Mouse (Mus musculus): Measurements from ENCODE around the gene Asic4. TPM values are rescaled to one million over a fixed set of nuclear protein-coding genes. Genes with fewer than 3 reads are reported as not detected.
A peak's percentile ranks its signal among the peaks of the same experiment; 100 is the strongest.

The Asic4 gene
- polyA plus RNA-seq, 1 experiment from 2014 or later: 0.05 TPM

DNA sequence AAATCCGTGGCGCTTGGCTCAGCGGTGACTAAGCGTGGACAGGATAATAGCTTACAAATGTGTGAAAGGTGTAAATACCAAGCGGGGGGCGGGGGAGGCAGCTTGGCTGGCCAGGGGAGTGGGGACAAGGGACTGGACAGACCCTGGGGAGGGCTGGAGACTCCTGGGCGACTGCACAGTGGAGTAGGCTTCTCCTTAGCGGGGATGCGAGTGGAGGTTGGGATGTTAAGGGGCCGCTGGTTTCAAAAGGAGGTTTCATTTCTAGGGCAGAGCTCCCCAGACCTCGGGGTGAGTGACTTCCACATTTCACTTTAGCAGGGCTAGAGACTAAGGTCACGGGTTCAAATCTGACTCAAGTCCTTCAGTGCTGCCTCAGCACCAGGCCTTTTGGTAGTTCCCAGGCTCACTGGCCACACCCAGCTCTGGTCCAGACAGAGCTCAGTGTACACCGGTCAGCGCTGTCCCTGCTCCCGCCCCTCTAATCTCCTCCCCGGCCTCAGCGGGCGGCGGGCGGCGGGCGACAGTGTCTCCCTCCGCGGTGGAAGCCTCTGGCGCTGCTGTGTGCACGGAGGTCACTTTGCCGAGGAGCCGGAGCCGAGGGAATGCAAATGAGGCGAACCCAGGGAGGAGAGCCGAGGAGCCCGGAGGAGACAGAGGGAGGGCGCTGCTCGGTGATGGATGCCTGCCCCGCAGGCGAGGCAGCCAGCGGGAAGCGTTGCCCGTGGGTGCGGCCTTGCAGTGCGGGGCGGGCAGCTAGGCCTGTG lies 8.0 kb downstream of the Asic4 start:
- H3K27me3 ChIP-seq (ENCODE audit: control insufficient read depth, insufficient read depth, low read depth, low read length): peaks cover 26% of the 10 kb centered on the region
- H3K27ac ChIP-seq (ENCODE audit: low read length): no peak overlapping the region
- H3K4me2 ChIP-seq (ENCODE audit: low read depth, low read length): peak overlapping the region; percentile 57
- 4% methylated on average over 42 of the region's 42 CpGs for WGBS
- no peaks in the 10 kb centered on the region for H3K36me3 ChIP-seq (ENCODE audit: control insufficient read depth, insufficient read depth, low read length)
- H3K4me1 ChIP-seq (replicated peaks; ENCODE audit: control insufficient read depth, insufficient read depth, low read length): peaks cover 13% of the 10 kb centered on the region
- H3K9ac ChIP-seq (ENCODE audit: low read length): peak overlapping the region; percentile 20
- H3K9me3 ChIP-seq (ENCODE audit: control insufficient read depth, low read length): no peaks in the 10 kb centered on the region
- ATAC-seq (ENCODE audit: low read depth): peak; percentile 72
- H3K4me3 ChIP-seq (ENCODE audit: low read length): peak overlapping the region; percentile 39

DNA sequence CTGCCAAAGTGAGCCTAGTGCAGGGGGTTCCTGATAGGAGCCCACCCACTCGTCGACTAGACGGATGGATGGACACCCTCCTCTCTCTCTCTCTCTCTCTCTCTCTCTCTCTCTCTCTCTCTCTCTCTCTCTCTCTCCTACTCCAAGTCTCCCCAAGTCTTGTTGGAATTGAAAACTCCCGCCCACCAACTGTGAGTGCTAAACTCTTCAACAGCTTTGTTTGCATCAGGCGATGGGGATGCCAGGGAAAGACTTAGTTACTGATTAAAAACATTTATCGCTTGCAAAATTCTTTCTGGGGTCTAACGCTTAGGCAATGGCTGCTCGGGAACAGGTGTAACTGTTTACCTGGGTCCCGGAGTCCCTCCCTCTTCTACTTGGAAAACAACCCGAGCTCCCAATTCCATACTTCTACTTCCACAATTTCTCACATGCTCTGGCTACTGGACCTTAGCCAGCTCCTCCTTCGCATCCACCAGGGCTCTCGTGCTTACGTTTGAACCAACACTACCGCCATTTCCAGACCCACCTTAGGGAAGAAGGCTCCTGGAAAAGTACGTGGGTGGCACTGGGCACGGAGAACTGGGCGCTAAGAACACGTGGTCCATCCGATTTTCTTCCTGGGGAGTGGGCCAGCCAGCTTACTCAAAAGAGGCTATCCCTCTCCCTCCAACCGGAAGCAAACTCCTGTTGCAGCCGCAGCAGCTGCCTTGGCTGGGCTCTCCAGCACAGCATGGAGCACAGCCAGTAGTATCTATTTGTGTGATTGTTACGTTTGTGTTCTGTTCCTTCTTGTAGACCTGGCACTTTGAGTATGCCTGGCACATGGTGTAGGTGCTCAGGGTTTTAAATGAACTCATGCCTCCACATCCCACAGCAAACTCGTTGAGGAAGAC lies 8.8 kb downstream of the Asic4 start:
- ATAC-seq (ENCODE audit: low read depth): peak; percentile 51
- H3K4me3 ChIP-seq (ENCODE audit: low read length): peak overlapping the region; percentile 39
- H3K9ac ChIP-seq (ENCODE audit: low read length): peak overlapping the region; percentile 29; the same call in 1 of the 2 replicates
- peaks cover 13% of the 10 kb centered on the region for H3K4me1 ChIP-seq (replicated peaks; ENCODE audit: control insufficient read depth, insufficient read depth, low read length)
- H3K9me3 ChIP-seq (ENCODE audit: control insufficient read depth, low read length): no peaks in the 10 kb centered on the region
- peaks cover 26% of the 10 kb centered on the region for H3K27me3 ChIP-seq (ENCODE audit: control insufficient read depth, insufficient read depth, low read depth, low read length)
- 8% methylated on average over 23 of the region's 23 CpGs for WGBS
- no peak overlapping the region for H3K27ac ChIP-seq (ENCODE audit: low read length)
- H3K4me2 ChIP-seq (ENCODE audit: low read depth, low read length): peak overlapping the region; percentile 57
- no peaks in the 10 kb centered on the region for H3K36me3 ChIP-seq (ENCODE audit: control insufficient read depth, insufficient read depth, low read length)

DNA sequence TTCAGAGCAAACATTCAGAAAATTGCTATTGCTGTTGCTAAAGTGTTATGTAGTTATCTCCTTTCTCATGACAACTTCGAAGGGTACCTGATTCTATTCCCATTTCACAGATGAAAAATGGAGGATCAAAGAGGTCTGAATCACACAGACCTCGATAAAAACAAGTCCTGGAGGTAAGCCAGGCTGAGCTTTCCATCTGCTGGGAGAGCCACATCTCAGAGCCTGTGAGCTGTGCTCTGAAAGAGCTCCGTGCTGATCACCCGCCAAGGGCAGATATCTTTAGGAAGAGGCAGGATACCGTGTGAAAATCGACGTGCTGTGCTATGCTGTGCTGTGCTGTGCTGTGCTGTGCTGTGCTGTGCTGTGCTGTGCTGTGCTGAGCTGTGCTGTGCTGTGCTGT lies 10.1 kb downstream of the Asic4 start:
- Histone ChIP-seq H3K9me3 (ENCODE audit: control insufficient read depth, low read length) (no peaks in the 10 kb centered on the region), H3K9ac (ENCODE audit: low read length) (no peak overlapping the region), H3K4me2 (ENCODE audit: low read depth, low read length) (no peak overlapping the region), H3K27me3 (ENCODE audit: control insufficient read depth, insufficient read depth, low read depth, low read length) (peaks cover 30% of the 10 kb centered on the region), H3K27ac (ENCODE audit: low read length) (no peak overlapping the region), H3K4me1 (replicated peaks; ENCODE audit: control insufficient read depth, insufficient read depth, low read length) (peaks cover 13% of the 10 kb centered on the region), H3K4me3 (ENCODE audit: low read length) (no peak overlapping the region), H3K36me3 (ENCODE audit: control insufficient read depth, insufficient read depth, low read length) (no peaks in the 10 kb centered on the region)
- ATAC-seq (ENCODE audit: low read depth): no peak
- WGBS: 49% methylated on average over 7 of the region's 7 CpGs

DNA sequence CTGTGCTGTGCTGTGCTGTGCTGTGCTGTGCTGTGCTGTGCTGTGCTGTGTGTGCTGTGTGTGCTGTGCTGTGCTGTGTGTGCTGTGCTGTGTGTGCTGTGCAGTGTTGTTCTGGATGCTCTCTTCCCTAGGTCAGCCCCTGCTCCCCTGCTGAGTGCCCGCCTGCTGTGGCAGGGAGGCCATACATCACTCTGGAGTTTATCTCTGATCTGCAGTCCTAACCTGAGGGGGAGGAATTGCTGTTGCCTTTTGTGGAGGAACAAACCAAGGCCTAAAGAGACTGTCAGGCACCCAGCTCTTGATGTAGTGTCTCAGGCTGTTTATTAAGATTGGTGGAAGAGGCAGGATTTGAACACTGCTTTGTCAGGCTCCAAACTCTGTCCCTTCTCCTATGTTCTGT lies 12.4 kb downstream of the Asic4 start:
- Histone ChIP-seq H3K27me3 (ENCODE audit: control insufficient read depth, insufficient read depth, low read depth, low read length) (peaks cover 9% of the 10 kb centered on the region), H3K9me3 (ENCODE audit: control insufficient read depth, low read length) (no peaks in the 10 kb centered on the region), H3K4me2 (ENCODE audit: low read depth, low read length) (no peak overlapping the region), H3K27ac (ENCODE audit: low read length) (no peak overlapping the region), H3K4me3 (ENCODE audit: low read length) (no peak overlapping the region), H3K9ac (ENCODE audit: low read length) (no peak overlapping the region), H3K36me3 (ENCODE audit: control insufficient read depth, insufficient read depth, low read length) (no peaks in the 10 kb centered on the region), H3K4me1 (replicated peaks; ENCODE audit: control insufficient read depth, insufficient read depth, low read length) (peaks cover 13% of the 10 kb centered on the region)
- WGBS: 58% methylated on average over 1 of the region's 1 CpGs
- no peak for ATAC-seq (ENCODE audit: low read depth)

DNA sequence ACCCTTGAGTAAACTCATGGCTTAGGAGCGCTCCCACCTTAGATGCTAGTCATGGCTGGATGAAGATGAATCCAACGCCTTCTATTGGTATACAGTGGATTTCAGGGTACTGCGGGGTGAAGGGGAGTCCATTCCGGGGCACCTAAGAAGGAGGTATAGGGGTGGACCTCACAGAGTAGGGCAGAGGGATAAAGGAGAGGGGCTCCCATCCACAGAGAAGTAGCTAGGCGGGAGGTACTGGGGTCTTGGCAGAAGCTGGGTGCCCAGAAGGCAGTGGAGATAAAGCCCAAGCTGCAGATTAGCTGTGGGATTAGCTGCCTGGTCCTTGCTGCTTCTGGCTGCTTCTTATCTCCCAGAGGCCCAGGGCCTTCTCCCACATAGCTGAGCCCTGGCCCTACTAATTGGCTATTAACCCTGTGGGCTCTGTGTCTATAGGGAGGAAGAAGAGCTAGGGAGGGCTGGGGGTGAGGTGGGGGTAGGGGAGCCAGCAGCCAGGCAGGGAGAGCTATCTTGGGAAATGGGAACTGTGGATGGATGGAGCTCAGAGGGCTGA lies 13.5 kb downstream of the Asic4 start:
- H3K27me3 ChIP-seq (ENCODE audit: control insufficient read depth, insufficient read depth, low read depth, low read length): peaks cover 6% of the 10 kb centered on the region
- H3K9me3 ChIP-seq (ENCODE audit: control insufficient read depth, low read length): no peaks in the 10 kb centered on the region
- H3K9ac ChIP-seq (ENCODE audit: low read length): peak overlapping the region; percentile 31; the same call in 1 of the 2 replicates
- peaks cover 7% of the 10 kb centered on the region for H3K4me1 ChIP-seq (replicated peaks; ENCODE audit: control insufficient read depth, insufficient read depth, low read length)
- no peak for ATAC-seq (ENCODE audit: low read depth)
- H3K4me2 ChIP-seq (ENCODE audit: low read depth, low read length): no peak overlapping the region
- 80% methylated on average over 5 of the region's 5 CpGs for WGBS
- no peak overlapping the region for H3K4me3 ChIP-seq (ENCODE audit: low read length)
- H3K36me3 ChIP-seq (ENCODE audit: control insufficient read depth, insufficient read depth, low read length): no peaks in the 10 kb centered on the region
- H3K27ac ChIP-seq (ENCODE audit: low read length): no peak overlapping the region

GRCm38 (mm10) chr1:75467215-75467927 lies 17.1 kb downstream of the Asic4 start:
- no peak overlapping the region for H3K4me3 ChIP-seq (ENCODE audit: low read length)
- ATAC-seq (ENCODE audit: low read depth): peak; percentile 83
- no peaks in the 10 kb centered on the region for H3K9me3 ChIP-seq (ENCODE audit: control insufficient read depth, low read length)
- peaks cover 6% of the 10 kb centered on the region; the same call in 1 of the 2 replicates for H3K27me3 ChIP-seq (ENCODE audit: control insufficient read depth, insufficient read depth, low read depth, low read length)
- 5% methylated on average over 14 of the region's 14 CpGs for WGBS
- no peak overlapping the region for H3K9ac ChIP-seq (ENCODE audit: low read length)
- H3K4me2 ChIP-seq (ENCODE audit: low read depth, low read length): no peak overlapping the region
- H3K27ac ChIP-seq (ENCODE audit: low read length): no peak overlapping the region
- H3K36me3 ChIP-seq (ENCODE audit: control insufficient read depth, insufficient read depth, low read length): no peaks in the 10 kb centered on the region
- H3K4me1 ChIP-seq (replicated peaks; ENCODE audit: control insufficient read depth, insufficient read depth, low read length): no peaks in the 10 kb centered on the region

DNA sequence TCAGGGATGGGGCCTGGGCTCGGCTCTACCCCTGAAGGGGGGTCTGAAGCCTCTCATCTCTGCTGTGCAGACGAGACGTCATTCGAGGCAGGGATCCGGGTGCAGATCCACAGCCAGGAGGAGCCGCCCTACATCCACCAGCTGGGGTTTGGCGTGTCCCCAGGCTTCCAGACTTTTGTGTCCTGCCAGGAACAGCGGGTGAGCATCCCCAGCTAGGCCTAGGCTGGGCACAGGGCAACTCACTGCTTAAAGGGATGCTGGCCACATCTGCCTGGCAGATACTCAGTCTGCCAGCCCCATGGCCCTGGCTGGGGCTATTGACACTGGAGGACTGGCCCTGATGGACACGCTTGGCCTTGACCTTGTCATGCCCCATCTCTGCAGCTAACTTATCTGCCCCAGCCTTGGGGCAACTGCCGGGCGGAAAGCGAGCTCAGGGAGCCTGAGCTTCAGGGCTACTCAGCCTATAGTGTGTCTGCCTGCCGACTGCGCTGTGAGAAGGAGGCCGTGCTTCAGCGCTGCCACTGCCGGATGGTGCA lies 19.1 kb downstream of the Asic4 start:
- no peak overlapping the region for H3K27ac ChIP-seq (ENCODE audit: low read length)
- H3K27me3 ChIP-seq (ENCODE audit: control insufficient read depth, insufficient read depth, low read depth, low read length): peaks cover 3% of the 10 kb centered on the region; the same call in 1 of the 2 replicates
- no peak for ATAC-seq (ENCODE audit: low read depth)
- 72% methylated on average over 17 of the region's 17 CpGs for WGBS
- H3K9me3 ChIP-seq (ENCODE audit: control insufficient read depth, low read length): no peaks in the 10 kb centered on the region
- H3K4me2 ChIP-seq (ENCODE audit: low read depth, low read length): no peak overlapping the region
- H3K4me3 ChIP-seq (ENCODE audit: low read length): no peak overlapping the region
- no peak overlapping the region for H3K9ac ChIP-seq (ENCODE audit: low read length)
- no peaks in the 10 kb centered on the region for H3K4me1 ChIP-seq (replicated peaks; ENCODE audit: control insufficient read depth, insufficient read depth, low read length)
- peaks cover 2% of the 10 kb centered on the region; the same call in 1 of the 2 replicates for H3K36me3 ChIP-seq (ENCODE audit: control insufficient read depth, insufficient read depth, low read length)

DNA sequence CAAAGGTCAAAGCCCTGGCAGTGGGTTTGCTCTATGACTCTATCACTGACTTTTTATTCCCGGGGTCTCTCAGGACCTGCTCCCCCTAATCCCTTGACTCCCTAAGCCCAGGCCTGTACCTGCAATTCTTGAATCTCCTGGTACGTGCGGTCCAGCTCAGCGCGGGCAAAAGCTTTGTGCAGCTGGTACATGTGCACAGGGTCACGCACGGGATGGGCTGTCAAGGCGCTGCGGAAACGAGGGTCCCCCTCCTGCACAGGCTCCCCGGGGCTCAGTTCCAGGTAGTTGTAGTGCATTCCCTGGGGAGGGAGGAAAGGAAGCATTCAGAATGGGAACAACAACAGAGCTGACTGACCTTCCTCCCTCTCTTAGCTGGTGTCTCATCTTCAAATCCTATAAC lies 26.2 kb downstream of the Asic4 start:
- Histone ChIP-seq H3K9me3 (ENCODE audit: control insufficient read depth, low read length) (no peaks in the 10 kb centered on the region), H3K4me3 (ENCODE audit: low read length) (no peak overlapping the region), H3K36me3 (ENCODE audit: control insufficient read depth, insufficient read depth, low read length) (peaks cover 20% of the 10 kb centered on the region; the same call in 1 of the 2 replicates), H3K4me1 (replicated peaks; ENCODE audit: control insufficient read depth, insufficient read depth, low read length) (peaks cover 23% of the 10 kb centered on the region), H3K9ac (ENCODE audit: low read length) (no peak overlapping the region), H3K4me2 (ENCODE audit: low read depth, low read length) (no peak overlapping the region), H3K27me3 (ENCODE audit: control insufficient read depth, insufficient read depth, low read depth, low read length) (peaks cover 21% of the 10 kb centered on the region), H3K27ac (ENCODE audit: low read length) (no peak overlapping the region)
- 92% methylated on average over 11 of the region's 11 CpGs for WGBS
- no peak for ATAC-seq (ENCODE audit: low read depth)
